Mouse (Mus musculus): ENCODE results near the gene Hspa12a.

Gene Hspa12a

GRCm38 (mm10) chr19:58759423-58759822 is 184.0 kb downstream of the Hspa12a start, which contains the start of gene Pnliprp2:
Gene Pnliprp2, plus strand, starts transcription at chr19:58759719.
- no peak for DNase-seq (ENCODE audit: extremely low read depth, low read depth, low spot score)

- DNase-seq (ENCODE audit: extremely low read depth, low read depth, low spot score): no peak
Observed at GRCm38 (mm10) chr19:58758871-58759270, 184.6 kb downstream of the Hspa12a start.

- DNase-seq (ENCODE audit: extremely low read depth, low read depth, low spot score): no peak
Observed at GRCm38 (mm10) chr19:58751504-58751903, 191.9 kb downstream of the Hspa12a start.

GRCm38 (mm10) chr19:58750822-58751221 is 192.6 kb downstream of the Hspa12a start:
- no peak for DNase-seq (ENCODE audit: extremely low read depth, low read depth, low spot score)

DNA sequence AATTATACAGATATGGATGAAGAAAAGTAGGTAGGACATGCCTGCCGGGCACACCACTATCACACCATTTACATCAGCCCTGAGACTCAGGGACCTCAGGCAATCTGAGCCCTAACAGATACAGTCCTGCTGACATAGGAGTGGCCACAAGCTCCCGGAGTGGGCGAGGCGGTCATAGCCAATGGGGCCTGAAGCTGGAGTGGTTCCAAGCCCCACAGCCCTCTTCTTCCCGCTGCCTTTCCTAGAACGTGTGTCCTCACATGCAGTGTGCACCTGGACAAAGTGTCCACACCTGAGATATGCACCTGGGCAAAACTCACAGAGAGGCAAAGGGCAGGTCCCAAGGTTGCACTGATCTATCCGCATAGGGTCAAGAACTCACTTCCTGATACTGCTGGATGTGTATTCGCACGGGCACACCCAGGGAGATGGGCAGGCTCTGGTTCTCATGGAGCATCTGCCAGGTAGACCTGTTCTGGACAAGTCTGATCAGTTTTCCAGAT is 195.9 kb downstream of the Hspa12a start:
- DNase-seq (ENCODE audit: extremely low read depth, low read depth, low spot score): no peak
